Mouse (Mus musculus) embryonic fibroblast, embryonic 13.5 days (primary cell): Measurements from ENCODE around the gene Chat. TPM values are rescaled to one million over a fixed set of nuclear protein-coding genes. Genes with fewer than 3 reads are reported as not detected.

Source experiments
- H3K27ac ChIP-seq: 2 replicates; pipeline ENCODE4 v1.5.1; 2012; ENCODE audit warnings: low read length, control low read depth, inconsistent platforms; ENCODE audit not compliant: insufficient read depth
- H3K4me1 ChIP-seq: 2 replicates; pipeline ENCODE4 v1.6.1; 2011; ENCODE audit warnings: low read length; ENCODE audit not compliant: control insufficient read depth, insufficient read depth
- H3K4me3 ChIP-seq: 2 replicates; pipeline ENCODE4 v1.5.1; 2011; ENCODE audit warnings: mild to moderate bottlenecking, control low read depth, low read length; ENCODE audit not compliant: insufficient read depth
- CTCF ChIP-seq: IDR thresholded peaks from 2 replicates; pipeline ENCODE4 v1.5.1; 2011; ENCODE audit warnings: mild to moderate bottlenecking, control low read depth, low read length, moderate library complexity, borderline replicate concordance; ENCODE audit not compliant: insufficient read depth
- POLR2A ChIP-seq: IDR thresholded peaks from 2 replicates; pipeline ENCODE4 v1.6.1; 2011; ENCODE audit warnings: low read depth, mild to moderate bottlenecking, control low read depth, low read length, moderate library complexity
- polyA plus RNA-seq: library from polyadenylated mRNA; stranded (reverse); fragments of >200 nt; gene quantifications from 2 replicates; pipeline ENCODE4 v1.2.4, GENCODE M21; 2011; ENCODE audit warnings: low read depth; ENCODE audit not compliant: missing spikeins, insufficient read length

Chat gene
- polyA plus RNA-seq, 1 experiment: not detected

DNA sequence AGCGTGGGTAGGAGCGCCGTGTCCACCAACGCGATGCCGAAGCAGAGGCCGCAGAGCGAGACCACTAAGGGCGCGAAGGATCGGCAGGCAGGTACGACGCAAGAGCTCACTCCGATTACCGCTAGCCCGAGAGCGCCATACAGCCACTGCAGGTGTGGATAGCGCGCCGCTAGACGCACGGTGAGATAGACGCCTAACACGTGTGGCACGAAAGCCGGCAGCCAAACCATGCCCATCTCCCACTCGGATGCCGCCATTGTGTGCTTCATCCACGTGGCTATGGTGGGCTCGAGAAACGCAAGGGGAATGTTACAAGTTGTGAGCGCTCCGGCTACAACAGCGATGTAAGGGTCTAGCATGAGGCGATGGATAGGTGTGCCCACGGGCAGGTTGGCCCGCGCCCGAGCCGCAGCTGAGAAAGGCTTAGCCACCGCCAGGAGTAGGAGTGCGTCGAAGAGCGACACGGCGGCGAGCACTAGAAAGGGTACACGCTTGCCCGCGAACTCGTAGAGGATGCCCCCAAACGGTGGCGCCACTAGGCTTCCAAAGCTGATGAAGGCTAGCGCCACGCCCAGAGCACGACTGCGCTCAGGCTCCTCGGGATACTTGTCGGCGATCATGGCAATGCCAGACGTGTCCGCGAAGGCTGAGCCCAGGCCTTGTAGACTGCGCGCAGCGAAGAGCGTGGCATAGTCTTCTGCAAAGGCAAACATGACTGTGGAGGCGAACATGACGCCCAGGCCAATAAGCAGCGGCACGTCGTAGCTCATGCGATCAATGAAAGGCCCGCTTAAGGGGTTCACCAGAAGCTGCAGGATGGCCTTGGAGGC, 2.4 kb downstream of the Chat start:
- TF ChIP-seq CTCF (no peak), POLR2A (no peak)
- Histone ChIP-seq H3K27ac (no peak overlapping the region), H3K4me1 (no peaks in the 10 kb centered on the region), H3K4me3 (no peak overlapping the region)

DNA sequence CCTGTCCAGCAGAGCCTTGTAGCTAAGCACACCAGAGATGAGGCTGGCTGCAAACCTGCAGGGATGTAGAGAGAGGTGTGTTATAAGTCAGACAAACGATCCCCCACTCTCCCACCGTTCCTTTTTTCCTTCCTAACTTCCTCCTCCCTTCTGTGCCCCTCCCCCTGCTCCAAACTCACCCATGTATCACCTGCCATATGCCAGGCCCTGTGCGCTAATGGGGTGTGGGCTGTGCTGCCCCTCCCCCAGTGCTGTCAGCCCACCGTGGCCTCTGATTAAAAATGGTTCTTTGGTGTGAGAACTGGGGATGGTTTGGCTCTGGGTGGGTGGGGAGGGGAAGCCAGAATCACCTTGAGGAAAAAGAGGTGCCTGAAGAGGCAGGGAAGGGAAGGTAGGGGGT, 13.2 kb downstream of the Chat start:
- no peak overlapping the region for H3K27ac ChIP-seq
- no peak for TF ChIP-seq CTCF
- no peak for TF ChIP-seq POLR2A
- H3K4me1 ChIP-seq: no peaks in the 10 kb centered on the region
- H3K4me3 ChIP-seq: no peak overlapping the region

DNA sequence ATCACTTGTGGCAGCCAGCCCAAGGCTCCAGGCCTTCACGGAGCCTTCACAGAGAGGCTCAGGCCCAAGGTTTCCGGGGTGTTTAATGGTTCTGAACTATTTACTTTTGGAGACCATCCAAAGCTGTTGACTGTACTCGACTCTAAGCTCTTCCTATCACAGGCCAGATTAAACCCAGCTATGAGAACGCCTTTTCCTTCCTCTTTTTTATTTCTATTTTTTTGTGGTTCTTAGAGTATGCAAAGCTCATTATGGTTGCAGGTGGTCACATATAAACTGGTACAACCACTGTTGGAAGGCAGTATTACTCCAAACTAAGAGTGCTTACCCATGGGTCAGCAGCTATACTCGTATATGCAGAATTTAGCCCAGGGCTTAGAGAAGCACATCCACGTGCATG, 18.8 kb downstream of the Chat start:
- no peaks in the 10 kb centered on the region for H3K4me1 ChIP-seq
- TF ChIP-seq POLR2A: no peak
- no peak for TF ChIP-seq CTCF
- no peak overlapping the region for H3K4me3 ChIP-seq
- H3K27ac ChIP-seq: no peak overlapping the region

DNA sequence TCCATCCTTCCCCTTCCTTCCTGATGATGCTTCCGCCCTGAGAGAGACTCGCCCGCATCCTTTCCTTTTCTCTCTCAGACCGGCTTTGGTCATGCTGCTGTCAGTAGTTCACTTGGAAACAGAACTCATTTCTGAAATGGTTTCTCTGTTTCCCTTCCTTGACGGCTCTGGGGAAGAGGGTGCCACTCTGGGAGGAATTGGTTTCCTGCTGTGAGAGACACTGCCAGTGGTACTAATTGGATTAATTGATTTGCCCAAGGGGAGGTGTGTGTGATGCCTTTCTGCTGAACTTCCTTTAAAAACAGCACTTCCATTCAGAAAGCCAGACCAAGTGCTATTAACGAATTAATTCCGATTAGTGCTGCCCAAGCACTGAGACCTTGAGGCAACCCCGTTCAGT, 22.3 kb downstream of the Chat start:
- TF ChIP-seq CTCF: no peak
- TF ChIP-seq POLR2A: no peak
- H3K27ac ChIP-seq: no peak overlapping the region
- no peak overlapping the region for H3K4me3 ChIP-seq
- no peaks in the 10 kb centered on the region for H3K4me1 ChIP-seq

DNA sequence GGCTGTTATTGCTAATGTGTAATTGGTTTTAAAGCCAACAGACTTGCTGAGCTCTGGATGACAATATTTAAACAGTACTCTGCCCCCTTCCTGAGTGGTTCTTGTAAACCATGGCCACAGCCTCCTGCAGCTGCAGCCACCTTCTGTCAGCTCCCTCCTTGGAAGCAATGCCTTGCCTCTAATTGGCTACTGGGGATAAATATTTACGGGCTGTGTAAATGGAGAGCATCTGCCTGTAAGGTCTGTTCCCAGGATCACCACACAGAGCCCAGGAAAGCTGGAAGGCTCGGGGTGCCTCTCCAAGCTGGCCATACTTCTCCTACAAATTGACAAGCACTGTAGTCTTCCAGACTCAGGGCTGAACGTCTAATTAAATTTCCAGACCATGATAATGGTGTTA, 26.0 kb downstream of the Chat start:
- Histone ChIP-seq H3K27ac (no peak overlapping the region), H3K4me3 (no peak overlapping the region), H3K4me1 (no peaks in the 10 kb centered on the region)
- TF ChIP-seq CTCF (no peak), POLR2A (no peak)

DNA sequence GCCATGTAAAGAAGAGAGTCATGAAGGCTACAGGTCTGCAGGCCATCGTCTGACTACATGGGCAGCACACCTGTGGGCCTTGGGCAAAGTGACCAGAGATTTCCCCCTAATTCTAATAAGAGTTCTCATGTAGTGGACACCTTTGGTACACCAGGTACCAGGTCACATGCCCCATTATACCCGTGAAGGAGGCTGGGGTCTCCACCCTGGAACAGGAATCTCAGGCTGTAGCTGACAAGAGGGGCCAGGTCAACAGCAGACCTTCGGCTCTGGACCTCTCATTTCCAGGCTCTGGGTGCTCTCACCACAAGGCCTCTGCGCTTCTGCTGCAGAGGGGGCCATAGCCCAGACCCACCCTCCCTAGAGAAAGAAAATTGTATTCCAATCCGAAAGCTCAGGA, 26.5 kb downstream of the Chat start:
- H3K4me3 ChIP-seq: no peak overlapping the region
- no peak overlapping the region for H3K27ac ChIP-seq

DNA sequence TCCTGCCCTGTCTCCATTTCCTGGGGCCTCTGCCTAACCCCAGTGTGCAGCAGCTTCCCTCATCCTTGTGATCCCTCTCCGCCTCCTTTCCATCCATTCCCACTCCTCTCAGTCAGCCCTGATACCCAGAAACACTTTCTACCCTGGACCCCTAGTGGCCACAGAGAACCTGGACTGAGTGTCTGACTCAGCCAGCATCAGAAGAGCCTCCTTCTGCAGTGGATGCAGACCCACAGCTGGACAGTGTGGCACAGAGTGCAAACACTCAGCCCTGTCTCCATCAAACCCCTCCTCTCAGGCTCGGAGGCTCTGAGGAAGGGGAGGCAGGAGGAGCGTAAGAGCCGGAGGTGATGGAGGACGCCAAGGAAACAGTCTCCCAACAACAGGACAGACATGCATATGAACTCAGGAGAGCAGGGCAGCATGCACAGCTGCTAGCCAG, 28.4 kb downstream of the Chat start:
- H3K27ac ChIP-seq: no peak overlapping the region
- H3K4me3 ChIP-seq: no peak overlapping the region
- no peaks in the 10 kb centered on the region for H3K4me1 ChIP-seq
- no peak for TF ChIP-seq CTCF
- TF ChIP-seq POLR2A: no peak

More for the DNA sequence above, 26.5 kb downstream of the Chat start:
- TF ChIP-seq POLR2A (no peak), CTCF (no peak)
- no peaks in the 10 kb centered on the region for H3K4me1 ChIP-seq

DNA sequence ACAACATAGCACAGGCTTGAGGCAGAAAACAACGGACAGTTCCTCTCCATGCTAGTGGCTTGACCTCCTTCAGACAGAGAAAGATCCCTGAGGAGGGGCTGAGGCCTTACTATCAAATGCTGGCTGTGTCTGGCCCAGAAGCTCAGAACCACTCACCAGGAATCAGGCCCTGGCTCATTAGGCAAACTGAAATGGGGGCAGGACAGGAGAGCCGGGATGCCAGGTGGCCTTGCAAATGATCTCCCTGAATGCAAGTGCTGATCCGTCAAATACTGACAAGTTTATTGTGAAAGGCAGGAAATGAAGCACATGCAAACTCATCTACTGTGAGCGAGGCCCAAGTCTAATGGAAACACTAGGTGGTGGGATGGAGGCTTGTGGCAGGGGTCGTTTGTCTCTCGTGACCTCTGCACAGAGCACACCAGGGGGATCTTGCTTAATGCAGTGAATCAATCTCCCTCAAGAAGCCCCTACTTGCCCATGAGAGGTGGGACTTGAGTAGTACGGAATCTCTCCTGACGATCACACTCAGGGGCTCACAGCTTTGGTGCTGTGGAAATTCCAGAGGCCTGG, 36.7 kb downstream of the Chat start:
- H3K4me1 ChIP-seq: no peaks in the 10 kb centered on the region
- no peak overlapping the region for H3K4me3 ChIP-seq
- no peak for TF ChIP-seq CTCF
- no peak for TF ChIP-seq POLR2A
- no peak overlapping the region for H3K27ac ChIP-seq

DNA sequence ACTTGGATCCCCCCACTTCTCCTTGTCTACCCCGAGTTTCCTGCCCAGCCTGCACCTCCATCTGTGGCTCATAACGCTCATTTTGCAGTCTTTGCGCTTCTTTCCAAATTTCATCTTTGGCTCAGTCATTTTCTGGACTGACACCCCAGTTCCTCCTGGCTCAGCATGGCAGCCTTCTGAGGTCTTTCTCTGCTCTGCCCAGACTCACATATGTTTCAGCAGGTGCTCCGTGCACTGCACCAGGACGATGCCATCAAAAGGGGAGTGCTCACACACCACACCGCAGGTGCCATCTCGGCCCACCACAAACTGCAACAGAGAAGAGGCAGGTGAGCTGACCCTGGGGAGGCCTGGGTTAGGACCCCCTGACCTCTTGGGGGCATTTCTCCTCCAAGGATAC, 41.8 kb downstream of the Chat start:
- H3K27ac ChIP-seq: no peak overlapping the region
- no peaks in the 10 kb centered on the region for H3K4me1 ChIP-seq
- TF ChIP-seq CTCF: no peak
- TF ChIP-seq POLR2A: no peak
- no peak overlapping the region for H3K4me3 ChIP-seq

DNA sequence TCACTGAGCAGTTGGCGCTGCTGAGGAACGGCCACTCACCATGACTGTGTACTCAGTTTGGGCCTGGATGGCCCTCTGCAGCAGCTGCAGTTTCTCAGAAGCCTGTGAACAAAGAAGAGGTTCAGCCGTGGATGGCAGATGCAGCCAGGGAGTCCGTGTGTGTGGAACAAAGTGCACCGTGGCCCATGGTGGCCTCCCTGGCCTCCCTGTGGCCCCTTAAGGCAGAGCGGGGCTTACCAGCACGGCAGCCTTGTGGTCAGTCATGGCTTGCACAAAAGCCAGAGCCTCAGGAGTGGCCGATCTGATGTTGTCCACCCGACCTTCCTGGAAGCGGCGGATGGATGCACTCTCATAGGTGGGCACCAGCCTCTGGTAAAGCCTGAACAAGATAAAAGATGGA, 47.0 kb downstream of the Chat start:
- no peak overlapping the region for H3K27ac ChIP-seq
- TF ChIP-seq CTCF: no peak
- no peak for TF ChIP-seq POLR2A
- H3K4me3 ChIP-seq: no peak overlapping the region
- H3K4me1 ChIP-seq: no peaks in the 10 kb centered on the region
